Mouse (Mus musculus) hematopoietic multipotent progenitor cell, adult 10-12 weeks (in vitro differentiated cells): ENCODE results near the gene Nicn1. TPM values are rescaled to one million over a fixed set of nuclear protein-coding genes. Genes with fewer than 3 reads are reported as not detected.

ENCODE experiments used
- polyA plus RNA-seq: library from polyadenylated mRNA; stranded (reverse); fragments of >175 nt; gene quantifications from 2 replicates; pipeline ENCODE4 v1.2.3, GENCODE M21; 2012; ENCODE audit warnings: low replicate concordance

Nicn1 gene
- polyA plus RNA-seq: 0.24 and 0.65 TPM in 2 replicates

DNA sequence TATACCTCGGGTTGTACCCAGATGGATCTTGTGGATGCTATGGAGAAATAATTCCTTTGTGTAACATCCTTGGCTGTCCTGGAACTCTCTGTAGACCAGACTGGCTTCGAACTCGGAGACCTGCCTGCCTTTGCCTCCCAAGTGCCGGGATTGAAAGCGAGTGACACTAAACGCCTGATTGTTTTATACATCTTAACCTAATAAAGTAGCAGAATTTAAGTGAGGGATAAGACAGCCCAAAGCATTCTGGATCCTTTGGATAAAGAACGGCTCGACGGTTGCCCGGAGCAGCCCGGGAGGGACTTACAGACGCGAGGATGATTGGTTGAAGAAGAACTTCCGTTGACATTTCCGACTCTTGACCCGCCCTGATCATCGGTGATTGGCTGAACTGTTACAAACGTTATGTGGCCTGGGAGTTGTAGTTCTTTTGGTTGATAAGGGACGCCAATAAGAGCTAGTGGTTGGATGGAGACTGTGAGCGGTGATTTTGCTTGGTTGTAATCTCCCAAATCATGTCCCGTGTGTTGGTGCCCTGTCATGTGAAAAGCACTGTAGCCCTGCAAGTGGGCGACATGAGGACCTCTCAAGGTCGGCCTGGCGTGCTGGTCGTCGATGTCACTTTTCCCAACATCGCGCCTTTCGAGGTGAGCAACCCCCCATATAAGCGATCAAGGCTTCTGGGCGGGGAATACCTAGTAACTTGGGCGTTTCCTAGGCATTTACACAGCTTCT is at the start of gene Nicn1:
Gene Nicn1, plus strand, starts transcription at position 414 of the 735 bp plus-strand sequence.

DNA sequence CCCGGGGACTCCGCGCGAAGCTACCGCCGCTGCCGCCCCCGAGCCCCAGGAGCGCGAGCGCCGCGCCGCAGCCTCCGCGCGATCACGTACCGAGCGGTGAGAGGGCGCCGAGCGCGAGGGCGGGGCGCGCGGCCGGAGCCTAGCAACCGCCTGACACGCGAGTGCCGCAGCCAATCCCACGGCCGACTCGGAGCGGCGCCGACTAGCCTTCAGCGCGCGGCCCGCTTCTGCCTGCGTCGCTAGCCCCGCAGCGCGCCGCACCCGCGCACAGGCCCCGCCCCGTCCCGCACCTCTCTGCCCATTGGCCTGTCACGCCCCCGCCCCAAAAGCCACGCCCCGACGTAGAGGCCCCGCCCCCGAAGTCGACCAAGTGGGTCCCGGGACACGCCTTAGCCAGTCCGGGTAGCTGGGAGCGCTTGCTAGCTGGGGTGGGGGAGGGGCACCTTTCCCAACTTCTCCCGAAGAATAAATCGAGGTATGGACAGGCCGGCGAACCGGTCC is 26.5 kb upstream of the Nicn1 start, which contains the start of gene Dag1:
Gene Dag1, minus strand, starts transcription at position 269 of the 501 bp plus-strand sequence.

DNA sequence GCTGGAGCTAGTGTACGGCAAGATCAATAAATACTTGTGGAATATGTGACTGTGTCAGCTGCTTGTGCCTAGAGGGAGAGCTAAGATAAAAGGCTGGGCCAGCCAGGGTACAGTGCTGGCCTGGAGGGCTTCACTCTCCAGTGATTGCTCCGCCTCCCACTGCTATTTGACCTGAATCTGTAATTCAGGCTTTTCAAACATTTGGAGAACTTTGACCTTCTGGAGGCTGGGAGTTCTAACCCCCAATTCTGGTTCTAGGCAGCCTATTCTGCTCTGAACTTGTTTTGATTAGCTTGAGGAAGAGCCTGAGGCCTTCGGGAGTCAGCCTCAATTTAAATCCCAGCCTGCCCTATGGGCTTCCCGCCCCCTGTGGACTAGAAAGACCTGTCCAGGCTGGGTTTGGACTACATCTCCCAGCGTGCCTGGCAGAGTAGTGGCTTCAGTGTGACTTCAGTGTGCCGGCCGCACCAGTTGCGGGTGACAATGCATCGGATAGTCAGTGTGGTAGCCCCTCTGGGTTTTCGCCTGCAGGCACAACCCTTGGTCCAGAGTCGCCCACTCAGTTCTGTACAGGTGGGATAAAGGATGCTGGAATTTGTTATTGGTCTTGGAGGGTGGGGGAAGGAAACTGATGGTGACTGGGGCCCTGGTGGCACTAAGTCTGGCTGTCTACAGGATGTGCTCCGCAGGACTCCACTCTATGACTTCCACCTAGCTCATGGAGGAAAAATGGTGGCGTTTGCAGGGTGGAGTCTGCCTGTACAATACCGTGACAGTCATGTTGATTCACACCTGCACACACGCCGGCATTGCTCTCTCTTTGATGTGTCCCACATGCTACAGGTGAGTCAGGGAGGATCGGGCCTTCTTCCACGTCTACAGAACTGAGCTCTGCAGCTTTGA is 6.5 kb downstream of the Nicn1 start, which contains the start of gene Amt:
Gene Amt, plus strand, starts transcription at position 401 of the 903 bp plus-strand sequence.

DNA sequence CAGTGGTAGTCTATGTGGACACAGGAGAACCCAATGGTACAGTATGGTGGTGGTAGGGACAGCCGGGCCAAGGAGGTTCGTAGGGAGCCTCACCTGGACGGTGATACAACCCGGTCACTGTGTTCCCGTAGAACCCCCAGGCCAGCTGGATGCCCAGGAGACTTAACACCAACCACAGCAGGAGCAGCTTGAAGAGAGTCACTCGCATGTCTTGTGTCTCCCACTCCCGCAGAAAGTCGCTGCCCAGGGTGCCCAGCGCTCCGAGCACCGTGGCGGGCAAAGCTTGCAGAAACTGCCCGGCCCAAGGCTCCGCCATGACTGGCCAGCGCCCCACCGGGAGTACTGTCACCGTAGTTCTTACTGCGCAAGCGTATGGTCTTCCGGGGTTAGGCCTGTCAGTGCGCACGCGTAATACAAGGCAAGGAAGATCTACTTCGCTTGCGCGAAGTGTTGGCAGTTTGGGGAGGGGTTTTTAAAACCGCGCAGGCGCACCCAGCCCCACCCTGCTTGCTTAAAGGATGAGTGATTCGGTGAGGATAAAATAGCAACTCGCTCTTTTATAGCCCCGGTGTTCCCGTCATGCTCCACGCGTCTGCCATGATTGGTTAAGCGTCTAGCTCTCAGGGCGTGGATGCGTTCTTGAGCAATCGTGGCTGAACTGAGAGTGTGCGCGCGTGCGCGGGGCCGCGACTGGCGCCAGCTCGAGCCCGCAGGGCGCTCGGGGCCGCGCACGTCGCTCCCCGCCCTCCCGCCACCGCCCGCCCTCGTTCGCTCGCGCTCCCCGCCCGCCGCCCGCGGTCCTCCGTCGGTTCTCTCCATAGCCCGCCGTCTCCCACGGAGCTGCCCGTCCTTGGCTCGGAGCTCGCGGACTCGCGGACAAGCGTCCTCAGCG is 15.6 kb downstream of the Nicn1 start, which contains the start of the genes Rhoa and Tcta:
Gene Rhoa, plus strand, starts transcription at position 501 of the 892 bp plus-strand sequence.
Gene Tcta, minus strand, starts transcription at position 532 of the 892 bp plus-strand sequence.

DNA sequence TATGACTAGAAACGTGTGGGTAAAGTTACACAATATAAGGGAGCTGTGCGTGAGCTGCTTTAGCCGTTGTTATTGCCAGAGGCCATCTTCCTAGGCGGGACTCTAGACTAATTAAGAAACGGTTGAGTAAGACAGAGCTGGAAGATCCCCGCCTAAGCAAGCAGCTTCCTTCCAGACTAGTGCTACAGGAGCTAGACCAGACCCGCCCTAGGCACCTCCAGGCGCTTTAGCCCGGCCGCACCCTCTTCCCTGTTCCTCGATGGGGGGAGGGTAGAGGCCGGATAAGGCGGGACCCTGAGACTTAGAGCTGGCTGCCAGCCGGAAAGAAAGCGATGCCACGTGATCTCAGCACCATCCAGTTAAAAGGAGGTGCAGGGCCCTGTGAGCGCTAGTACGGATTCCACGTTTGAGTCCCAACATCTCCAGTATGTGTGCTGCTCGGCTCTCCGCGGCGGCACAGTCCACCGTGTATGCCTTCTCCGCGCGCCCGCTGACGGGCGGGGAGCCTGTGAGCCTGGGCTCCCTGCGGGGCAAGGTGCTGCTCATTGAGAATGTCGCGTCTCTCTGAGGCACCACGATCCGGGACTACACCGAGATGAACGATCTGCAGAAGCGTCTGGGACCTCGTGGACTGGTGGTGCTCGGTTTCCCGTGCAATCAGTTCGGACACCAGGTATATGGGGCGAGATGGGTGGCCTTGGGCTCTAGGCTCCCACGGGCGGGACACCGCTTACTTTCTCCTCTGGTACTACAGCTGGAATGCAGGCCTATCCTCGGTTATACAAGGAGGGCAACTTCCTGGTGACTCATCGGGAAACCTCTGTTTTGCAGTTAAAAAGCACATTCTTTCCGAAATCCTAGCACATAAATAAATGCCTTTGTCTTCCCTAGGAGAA is 48.9 kb downstream of the Nicn1 start, which contains the start of gene Gpx1:
Gene Gpx1, plus strand, starts transcription at position 18 of the 896 bp plus-strand sequence.

Other genes with a start within 250 kb of the Nicn1 start
- gene Gmppb, start 241.2 kb upstream of the Nicn1 start, polyA plus RNA-seq: 4.6 and 5.8 TPM in 2 replicates
- 0.22 and 0.61 TPM in 2 replicates for gene Amigo3, start 237.3 kb upstream of the Nicn1 start, polyA plus RNA-seq
- 0.10 and 1.0 TPM in 2 replicates for gene Mst1, start 210.0 kb upstream of the Nicn1 start, polyA plus RNA-seq
- gene Rnf123, start 207.1 kb upstream of the Nicn1 start, polyA plus RNA-seq: 83.2 and 287 TPM in 2 replicates
- 50.4 and 78.3 TPM in 2 replicates for gene Apeh, start 195.8 kb upstream of the Nicn1 start, polyA plus RNA-seq
- gene Bsn, start 100.0 kb upstream of the Nicn1 start, polyA plus RNA-seq: 1.6 and 2.0 TPM in 2 replicates
- gene Dag1, start 26.5 kb upstream of the Nicn1 start, polyA plus RNA-seq: 20.6 and 21.7 TPM in 2 replicates
- 0.12 and 0.45 TPM in 2 replicates for gene Amt, start 6.4 kb downstream of the Nicn1 start, polyA plus RNA-seq
- 168 and 183 TPM in 2 replicates for gene Rhoa, start 15.7 kb downstream of the Nicn1 start, polyA plus RNA-seq
- gene Tcta, start 15.7 kb downstream of the Nicn1 start, polyA plus RNA-seq: 3.9 and 6.1 TPM in 2 replicates
- gene Gpx1, start 48.5 kb downstream of the Nicn1 start, polyA plus RNA-seq: 259 and 377 TPM in 2 replicates
- gene Usp4, start 57.4 kb downstream of the Nicn1 start, polyA plus RNA-seq: 18.2 and 114 TPM in 2 replicates
- gene 1700102P08Rik, start 102.4 kb downstream of the Nicn1 start, polyA plus RNA-seq: 3.3 and 5.5 TPM in 2 replicates
- gene Ccdc36, start 138.1 kb downstream of the Nicn1 start, polyA plus RNA-seq: 0.08 TPM in 1 of 2 replicates, not detected in the other
- gene BC048562, start 146.1 kb downstream of the Nicn1 start, polyA plus RNA-seq: not detected in 2 replicates
- 15.7 and 24.2 TPM in 2 replicates for gene Ccdc71, start 170.1 kb downstream of the Nicn1 start, polyA plus RNA-seq
- 13.3 and 17.0 TPM in 2 replicates for gene Klhdc8b, start 171.2 kb downstream of the Nicn1 start, polyA plus RNA-seq
- gene Lamb2, start 189.3 kb downstream of the Nicn1 start, polyA plus RNA-seq: 0.42 and 1.4 TPM in 2 replicates
- 85.5 and 193 TPM in 2 replicates for gene Usp19, start 200.2 kb downstream of the Nicn1 start, polyA plus RNA-seq
- 27.8 and 92.7 TPM in 2 replicates for gene Qars, start 217.3 kb downstream of the Nicn1 start, polyA plus RNA-seq
- 65.0 and 106 TPM in 2 replicates for gene Qrich1, start 226.4 kb downstream of the Nicn1 start, polyA plus RNA-seq